Mouse (Mus musculus) stomach, postnatal 0 days (tissue): ENCODE results near the gene Tanc1.

ENCODE experiments used
- CTCF ChIP-seq: IDR thresholded peaks from 2 replicates; pipeline ENCODE4 v1.5.1; 2016; ENCODE audit warnings: antibody characterized with exemption, low read depth, mild to moderate bottlenecking, moderate library complexity
- EP300 ChIP-seq: optimal IDR thresholded peaks from 2 replicates; pipeline ENCODE3; 2016; ENCODE audit warnings: antibody characterized with exemption

DNA sequence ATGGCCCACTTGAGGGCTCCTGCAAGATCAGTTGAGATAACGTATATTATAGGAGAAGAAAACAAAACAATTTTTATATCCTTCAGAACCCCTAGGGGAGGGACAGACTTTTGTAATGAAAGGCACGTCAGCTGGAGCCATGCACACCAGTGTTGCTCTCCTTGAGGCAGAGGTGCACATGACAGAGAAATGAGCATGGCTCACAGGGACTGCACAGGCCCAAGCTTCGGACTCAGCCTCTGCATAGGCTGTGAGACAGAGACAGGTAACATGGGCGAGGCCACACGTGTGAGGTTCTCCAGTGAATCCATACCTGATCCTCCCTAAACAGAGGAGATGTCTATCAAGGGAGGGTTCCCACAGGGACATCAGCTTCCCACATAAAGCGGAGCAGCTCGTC is 217.9 kb downstream of the Tanc1 start:
- TF ChIP-seq CTCF (no peak), EP300 (no peak)
